Mouse (Mus musculus) monocyte, adult 2 months (primary cell): ENCODE data around the gene Siglecg.
A peak's percentile ranks its signal among the peaks of the same experiment; 100 is the strongest.

Experiments used
- DNase-seq, 2 experiments: peaks; one replicate each; pipeline ENCODE4 v3.0.0; 2022; ENCODE audit warnings: low spot score in 2 of 2, low read depth in 1 of 2

Siglecg gene

DNA sequence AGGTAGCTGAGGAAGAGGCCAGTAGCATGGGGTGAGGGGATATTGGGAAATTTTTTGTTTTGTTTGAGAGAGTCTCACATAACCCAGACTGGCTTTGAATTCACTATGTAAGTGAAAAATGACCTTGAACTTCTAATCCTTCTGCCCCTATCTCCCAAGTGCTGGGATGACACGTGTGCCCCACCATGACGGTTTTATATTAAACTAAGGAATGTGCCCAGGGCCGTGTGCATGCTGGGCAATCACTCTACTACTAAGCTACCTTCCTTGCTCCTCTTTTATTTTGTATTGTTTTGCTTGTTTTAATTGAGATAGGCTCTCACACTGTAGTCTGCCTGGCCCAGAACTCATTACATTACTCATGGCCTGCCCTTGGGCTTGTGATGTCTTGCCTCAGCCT, 33.1 kb downstream of the Siglecg start:
- DNase-seq: no peak

DNA sequence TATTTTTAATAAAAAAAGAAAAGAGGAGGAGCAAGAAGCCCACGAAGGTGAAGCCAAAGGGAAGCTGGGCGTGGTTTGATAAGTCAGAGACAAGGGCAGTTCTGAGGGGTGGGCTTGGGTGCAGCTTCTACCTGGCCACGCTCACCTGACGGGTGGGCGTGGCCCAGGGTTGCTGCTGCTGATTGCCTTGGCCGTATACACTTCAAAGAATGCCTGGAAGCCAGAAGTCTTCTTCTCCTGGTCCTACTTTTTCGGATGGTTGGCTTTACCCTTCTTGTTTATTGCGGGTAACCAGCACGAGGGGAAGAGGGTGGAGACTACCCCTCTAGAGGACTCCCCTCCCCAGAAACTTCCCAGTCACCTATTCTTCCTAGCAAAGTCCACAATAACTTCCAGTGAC, 34.7 kb downstream of the Siglecg start:
- DNase-seq: no peak

DNA sequence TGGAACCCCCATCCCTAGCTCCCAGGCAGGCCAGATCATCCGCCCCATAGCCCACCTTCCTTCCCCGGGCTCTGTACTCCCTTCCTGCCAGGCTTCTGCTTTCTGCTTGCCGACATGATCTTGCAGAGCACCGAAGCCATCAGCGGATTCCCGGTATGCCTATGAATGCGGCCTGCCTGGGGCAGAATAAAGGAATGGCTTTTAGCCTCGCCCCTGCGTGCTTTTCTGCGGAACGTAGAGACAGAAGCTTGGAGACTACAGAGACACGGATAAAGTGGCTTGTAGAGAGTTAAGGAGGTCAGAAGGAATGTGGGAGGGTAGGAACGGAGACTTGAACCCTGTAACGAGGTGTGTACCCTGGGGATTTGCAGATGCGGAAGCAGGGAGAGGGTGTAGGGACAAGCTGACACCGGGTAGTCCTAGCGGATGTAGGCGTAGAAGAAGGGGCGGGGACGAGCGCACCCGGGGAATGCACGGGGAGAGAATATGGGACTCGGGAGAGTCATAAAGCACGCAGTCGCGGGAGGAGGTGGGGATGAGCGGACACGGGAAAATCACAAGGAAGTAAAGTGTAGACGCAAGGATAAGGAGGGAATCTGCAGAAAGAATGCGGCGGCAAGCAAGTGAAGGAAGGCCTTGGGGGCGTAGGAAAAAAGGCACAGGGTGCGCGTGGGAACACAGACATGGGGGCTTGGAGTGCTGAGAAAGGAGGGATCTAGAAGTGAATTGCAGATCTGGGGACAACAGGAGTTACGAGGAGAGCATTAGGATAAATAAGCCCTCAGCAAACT, 35.3 kb downstream of the Siglecg start:
- DNase-seq: peak in 1 of 2 experiments; percentile 66

DNA sequence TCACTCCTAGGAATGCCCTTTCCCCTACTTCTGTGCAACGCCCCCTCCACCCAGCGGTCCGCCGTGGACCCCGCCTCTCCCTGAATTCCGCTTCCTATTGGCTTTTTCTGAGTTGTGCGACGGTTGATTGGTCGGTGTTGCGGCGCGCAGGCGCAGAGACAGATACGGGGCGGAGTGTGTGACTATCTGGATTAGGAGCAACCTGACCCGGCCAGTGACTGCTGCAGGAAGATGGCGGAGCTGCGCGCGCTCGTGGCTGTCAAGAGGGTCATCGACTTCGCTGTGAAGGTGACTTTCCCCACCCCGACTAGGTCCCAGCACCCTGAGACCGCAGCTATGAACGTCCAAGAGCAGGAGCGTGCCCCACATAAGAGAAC, 35.9 kb downstream of the Siglecg start, which contains the start of the genes Etfb and Gm45233:
TSS of gene Etfb (plus strand) at position 167 of the 377 bp plus-strand sequence.
TSS of gene Gm45233 (plus strand) at position 212 of the 377 bp plus-strand sequence.
- DNase-seq: peak; percentile 82 to 84

GRCm38 (mm10) chr7:43447801-43448200, 39.8 kb downstream of the Siglecg start:
- no peak for DNase-seq

GRCm38 (mm10) chr7:43448246-43448645, 40.2 kb downstream of the Siglecg start:
- no peak for DNase-seq

DNA sequence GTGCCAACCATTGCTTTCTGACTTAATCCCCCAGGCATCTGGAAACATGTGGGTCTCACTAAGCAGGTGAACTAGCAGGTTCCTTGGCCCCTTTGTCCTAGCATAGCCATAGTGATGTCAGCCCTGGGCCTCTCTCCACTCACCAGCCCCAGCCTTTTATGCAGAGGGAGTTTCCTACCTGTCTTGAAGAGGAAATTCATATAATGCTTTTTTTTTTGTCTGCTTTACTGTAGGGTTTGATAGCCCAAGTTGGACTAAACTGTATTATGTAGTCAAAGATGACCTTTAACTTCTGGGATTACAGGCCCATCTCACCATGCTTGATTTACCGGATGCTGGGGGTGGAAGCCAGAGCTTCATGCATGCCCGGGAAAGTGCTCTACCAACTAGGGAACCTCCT, 41.8 kb downstream of the Siglecg start:
- no peak for DNase-seq

- DNase-seq: no peak
Measured at GRCm38 (mm10) chr7:43451726-43452125, 43.7 kb downstream of the Siglecg start.

DNA sequence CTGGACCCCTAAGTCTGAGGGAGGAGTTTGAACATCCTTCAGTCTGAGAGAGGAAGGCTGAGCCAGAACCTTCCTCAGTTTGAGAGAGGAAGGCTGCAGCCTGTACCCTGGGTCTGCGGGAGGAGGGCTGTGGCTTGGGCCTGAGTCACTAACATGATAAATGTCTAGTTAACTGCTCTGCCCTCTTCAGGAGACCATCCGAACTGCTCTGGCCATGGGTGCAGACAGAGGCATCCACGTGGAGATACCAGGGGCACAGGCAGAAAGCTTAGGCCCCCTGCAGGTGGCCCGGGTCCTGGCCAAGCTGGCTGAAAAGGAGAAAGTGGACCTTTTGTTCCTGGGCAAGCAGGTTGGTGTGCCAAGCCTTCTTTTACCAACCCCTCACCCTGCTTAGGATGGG, 44.6 kb downstream of the Siglecg start:
- DNase-seq: no peak

DNA sequence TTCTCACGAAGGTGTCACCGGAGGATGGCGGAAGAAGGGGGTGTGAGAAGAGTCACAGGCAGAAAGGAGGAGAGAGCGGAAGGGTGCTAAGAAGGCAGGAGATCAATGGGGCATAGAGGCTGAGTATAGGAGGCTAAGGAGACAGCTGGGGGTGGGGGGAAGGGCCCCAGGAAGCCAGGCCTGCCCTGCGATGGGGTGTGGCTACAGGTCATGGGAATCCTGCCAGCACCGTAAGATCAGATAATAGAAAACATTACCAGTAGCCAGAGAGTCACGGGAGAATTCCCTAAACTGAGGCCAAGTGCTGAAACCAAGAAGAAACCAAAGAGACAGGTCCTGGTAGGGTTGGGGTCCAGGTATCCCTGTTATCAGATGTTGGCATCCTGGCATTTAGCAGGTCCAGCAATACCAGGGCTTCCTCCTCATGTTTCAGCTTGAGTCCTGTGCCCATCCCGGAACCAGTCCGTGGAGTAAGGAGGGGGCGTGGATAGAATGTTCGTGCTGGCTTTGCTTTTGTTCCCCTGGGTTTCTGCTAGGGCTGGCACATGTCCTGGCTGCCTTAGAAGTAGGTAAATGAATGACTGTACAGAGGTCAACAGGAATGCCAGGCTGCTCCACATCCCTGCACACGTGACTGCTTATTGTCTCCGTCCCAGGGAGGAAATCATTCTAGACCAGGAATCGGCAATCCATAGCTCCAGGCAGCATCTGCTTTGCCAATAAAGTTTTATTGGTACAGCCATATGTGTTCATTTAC, 45.8 kb downstream of the Siglecg start:
- no peak for DNase-seq

- DNase-seq: no peak
Measured at GRCm38 (mm10) chr7:43454371-43454770, 46.4 kb downstream of the Siglecg start.

DNA sequence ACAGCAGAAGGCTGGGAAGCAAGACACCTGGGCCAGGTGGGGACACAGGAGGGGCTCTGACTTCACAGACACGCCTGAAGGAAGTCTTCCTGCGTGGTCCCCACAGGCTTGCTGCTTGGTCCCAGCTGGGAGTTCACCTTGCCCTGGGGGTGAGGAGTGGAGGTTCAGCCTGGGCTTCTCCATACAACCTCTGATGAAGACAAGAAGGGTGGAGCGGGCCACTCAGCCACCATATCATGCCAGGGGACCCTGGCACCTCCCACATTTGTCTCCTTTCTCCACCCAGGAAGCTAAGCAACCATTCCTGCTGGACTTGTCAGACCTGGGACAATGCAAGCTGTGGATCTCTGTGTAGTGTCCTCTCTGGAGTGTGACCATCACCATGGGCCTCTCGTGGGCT, 54.8 kb downstream of the Siglecg start, which contains the start of gene Vsig10l:
TSS of gene Vsig10l (plus strand) at position 301 of the 400 bp plus-strand sequence.
- DNase-seq: no peak

DNA sequence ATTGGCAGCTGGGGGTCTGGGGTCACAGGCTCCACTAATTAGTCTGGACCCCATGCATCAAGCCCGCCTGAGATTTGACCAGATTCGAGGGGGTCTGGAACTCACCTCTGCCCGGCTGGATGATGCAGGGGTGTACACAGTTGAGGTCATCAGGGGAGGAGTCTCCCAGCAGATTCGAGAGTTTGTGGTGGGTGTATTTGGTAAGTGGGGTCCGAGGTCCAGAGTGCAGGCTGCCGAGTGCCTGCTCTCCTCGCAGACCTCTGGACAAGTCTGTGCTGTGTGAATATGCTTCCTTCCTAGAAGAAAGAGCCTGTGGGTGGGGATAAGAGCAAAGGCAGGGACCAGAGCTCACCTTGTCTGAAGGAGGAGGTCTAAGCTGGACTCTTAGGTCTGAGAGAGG, 56.0 kb downstream of the Siglecg start:
- no peak for DNase-seq

- no peak for DNase-seq
Measured at GRCm38 (mm10) chr7:43464864-43465343, 56.9 kb downstream of the Siglecg start.

- DNase-seq: peak; percentile 94 to 95
Measured at GRCm38 (mm10) chr7:43465344-43466098, 57.5 kb downstream of the Siglecg start.

- peak; percentile 51 to 74 for DNase-seq
Measured at GRCm38 (mm10) chr7:43466099-43466694, 58.2 kb downstream of the Siglecg start.
